Mouse (Mus musculus): ENCODE measurements around the gene Klhl18. TPM values are rescaled to one million over a fixed set of nuclear protein-coding genes. Genes with fewer than 3 reads are reported as not detected.

Klhl18 gene
- total RNA-seq (2023): 38.0 TPM

DNA sequence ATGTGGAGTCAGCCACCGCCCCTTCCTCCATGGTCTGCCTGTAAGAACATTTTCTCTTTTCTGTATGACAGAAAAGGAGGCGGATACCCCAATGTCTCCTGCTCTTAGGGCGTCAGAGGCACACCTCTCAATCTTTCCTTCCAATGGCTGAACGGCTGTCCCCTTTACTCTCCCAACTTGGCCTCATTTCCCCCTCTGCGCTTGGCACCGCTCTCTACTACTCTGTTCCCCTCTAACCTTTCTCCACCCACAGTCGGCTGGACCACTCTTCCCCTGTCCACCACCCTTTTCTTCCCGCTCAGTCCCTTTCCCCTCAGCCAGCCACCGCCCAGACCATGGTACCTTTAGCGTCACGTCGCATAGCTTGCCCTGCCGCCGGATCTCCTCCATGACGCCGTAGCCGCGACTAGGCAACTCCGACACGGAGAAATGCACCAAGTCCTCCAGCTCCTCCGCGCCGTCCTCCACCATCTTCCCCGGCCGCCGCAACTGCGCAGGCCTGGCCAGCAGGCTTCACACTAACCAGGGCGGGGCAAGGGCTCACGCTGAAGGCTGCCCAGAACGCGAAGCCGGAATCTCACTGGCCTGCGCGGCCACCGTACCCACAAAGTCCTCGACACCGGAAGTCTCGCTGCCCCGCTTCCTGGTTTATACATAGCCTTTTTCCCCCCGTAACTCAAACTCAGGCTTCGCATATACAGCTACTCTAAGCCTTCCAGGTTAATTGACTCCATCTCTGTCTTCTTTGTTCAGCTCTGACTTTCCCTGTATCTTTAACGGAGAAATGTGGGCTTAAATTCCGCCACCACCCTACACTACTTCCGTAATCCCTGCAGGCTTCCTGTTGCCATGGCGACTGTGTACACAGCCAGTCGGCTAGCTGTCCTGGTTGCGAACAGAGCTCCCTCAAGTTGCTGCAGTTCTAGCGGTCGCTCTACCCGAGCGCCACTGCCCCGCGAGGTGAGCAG, at the start of gene Klhl18, which contains the start of gene Kif9:
Gene Klhl18 (minus strand): TSS at position 571 of the 968 bp plus-strand sequence.
Gene Kif9 (plus strand): TSS at position 835 of the 968 bp plus-strand sequence.

DNA sequence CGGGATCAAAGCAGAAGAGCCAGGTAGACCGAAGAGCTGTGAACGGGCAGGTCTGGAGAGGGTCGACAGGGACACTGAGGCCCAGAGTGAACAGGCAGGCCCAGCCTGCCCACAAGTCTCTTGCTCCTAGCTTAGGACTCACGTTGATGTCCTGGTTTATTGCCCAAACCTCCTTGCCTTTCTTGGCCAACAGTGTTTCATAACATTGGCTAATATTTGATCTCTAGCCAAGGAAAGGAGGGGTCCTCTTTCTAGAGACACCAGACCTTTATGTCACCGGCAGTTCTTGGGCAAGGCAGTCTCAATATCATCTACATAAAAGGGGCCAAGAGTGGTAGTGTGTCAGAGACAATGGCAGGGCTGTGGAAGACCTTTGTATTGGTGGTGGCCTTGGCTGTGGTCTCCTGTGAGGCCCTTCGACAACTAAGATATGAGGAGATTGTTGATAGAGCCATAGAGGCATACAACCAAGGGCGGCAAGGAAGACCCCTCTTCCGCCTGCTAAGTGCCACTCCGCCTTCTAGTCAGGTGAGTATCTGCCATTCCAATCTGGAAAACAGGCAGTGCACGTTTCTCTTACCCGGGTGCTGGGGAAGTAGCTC, 56.9 kb downstream of the Klhl18 start, which contains the start of gene Ngp:
Gene Ngp (plus strand): TSS at position 237 of the 602 bp plus-strand sequence.

DNA sequence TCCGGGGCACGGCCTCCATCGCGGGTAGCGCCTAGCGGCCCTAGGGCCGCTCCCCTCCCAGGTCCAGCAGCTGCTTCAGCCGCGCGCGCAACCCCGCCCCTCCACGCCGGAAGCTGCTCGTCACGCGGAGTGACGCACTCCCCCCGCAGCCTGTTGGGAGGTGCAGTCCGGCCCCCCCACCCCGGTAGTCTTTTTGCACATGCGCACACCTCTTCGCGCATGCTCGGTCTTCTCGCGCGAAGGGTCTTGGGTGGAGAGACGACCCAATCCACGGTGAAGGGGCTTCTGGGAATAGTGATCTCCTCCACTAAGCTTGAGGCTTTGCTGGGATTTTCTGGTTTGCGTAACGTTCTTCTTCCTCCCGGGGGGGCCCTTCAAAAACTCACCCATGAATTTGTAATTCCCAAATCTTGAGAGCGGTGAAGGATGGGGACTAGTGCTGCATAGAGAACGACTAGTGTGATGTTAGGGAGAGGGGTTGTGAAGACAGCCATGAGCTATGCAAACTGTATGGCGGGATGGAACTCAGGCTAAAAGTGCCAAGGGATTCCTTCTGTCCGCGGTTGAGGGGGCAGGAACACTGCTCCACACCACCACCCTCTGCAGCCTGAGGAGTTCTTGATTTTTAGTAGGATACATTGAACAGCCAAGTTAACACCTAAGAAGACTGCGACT, 68.3 kb downstream of the Klhl18 start, which contains the start of gene Ptpn23:
Gene Ptpn23 (minus strand): TSS at position 115 of the 675 bp plus-strand sequence.

Other genes starting within 250 kb of the Klhl18 start
- 2.8 TPM for gene Cspg5, start 232.9 kb downstream of the Klhl18 start, total RNA-seq (2023)
- gene Elp6, start 171.5 kb downstream of the Klhl18 start, total RNA-seq (2023): 11.8 TPM
- gene Scap, start 143.4 kb downstream of the Klhl18 start, total RNA-seq (2023): 71.0 TPM
- gene Ptpn23, start 68.5 kb downstream of the Klhl18 start, total RNA-seq (2023): 85.1 TPM
- 7.4 TPM for gene Ngp, start 56.9 kb downstream of the Klhl18 start, total RNA-seq (2023)
- 0.64 TPM for gene Kif9, start 264 bp upstream of the Klhl18 start, total RNA-seq (2023)
- gene Setd2, start 55.9 kb upstream of the Klhl18 start, total RNA-seq (2023): 154 TPM
- gene Nradd, start 147.8 kb upstream of the Klhl18 start, total RNA-seq (2023): 4.3 TPM
- 66.0 TPM for gene Nbeal2, start 177.5 kb upstream of the Klhl18 start, total RNA-seq (2023)
- gene Ccdc12, start 179.8 kb upstream of the Klhl18 start, total RNA-seq (2023): 81.8 TPM

Data from CD4-positive naive resting alpha-beta T cell, adult 76 days (primary cell).